Mouse (Mus musculus): ENCODE data around the gene Wipf3. TPM values are rescaled to one million over a fixed set of nuclear protein-coding genes. Genes with fewer than 3 reads are reported as not detected.
A peak's percentile ranks its signal among the peaks of the same experiment; 100 is the strongest.

The Wipf3 gene
- 0.72 and 0.90 TPM in 2 replicates for polyA plus RNA-seq (2016; fragmentation: Nextera tagmentation; extraction: Ambion mirVana)

GRCm38 (mm10) chr6:54429447-54430194, at the start of gene Wipf3:
Gene Wipf3 (plus strand): TSS chr6:54429603.
- H3K9me3 ChIP-seq = no peaks in the 10 kb centered on the region
- peak; percentile 43 for DNase-seq (ENCODE audit: extremely low spot score, low spot score)
- peak within 1 kb of the TSS; percentile 82 for H3K27ac ChIP-seq
- H3K4me3 ChIP-seq = peak within 1 kb of the TSS; percentile 73
- under 1% methylated on average over 70 of the region's 71 CpGs for WGBS
- peaks cover 50% of the 10 kb centered on the region for H3K4me1 ChIP-seq
- peaks cover 62% of the 10 kb centered on the region for H3K27me3 ChIP-seq (ENCODE audit: poor library complexity, severe bottlenecking)
- no peaks in the 10 kb centered on the region for H3K36me3 ChIP-seq (replicated peaks)

DNA sequence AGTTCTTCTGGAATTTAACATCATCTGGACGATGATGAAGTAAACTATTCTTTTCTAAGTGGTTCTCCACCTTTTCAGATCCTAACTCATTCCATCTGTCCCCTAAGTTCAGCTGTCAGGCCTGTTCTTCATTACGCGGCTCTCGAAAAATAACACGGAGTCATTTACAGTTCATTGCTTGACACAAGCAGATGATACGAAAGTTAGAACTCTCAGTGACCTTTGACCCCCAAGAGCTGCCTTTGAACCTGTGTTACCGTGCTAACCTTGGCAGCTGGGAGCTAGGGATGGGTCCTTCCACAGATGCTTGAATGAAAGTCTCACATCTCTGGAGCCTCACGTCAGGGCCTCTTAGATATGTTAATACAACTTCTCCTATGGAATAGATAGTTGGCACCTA, 46.8 kb upstream of the Wipf3 start:
- 68% methylated on average over 8 of the region's 8 CpGs for WGBS
- DNase-seq (ENCODE audit: extremely low spot score, low spot score) = peak; percentile 26

GRCm38 (mm10) chr6:54383893-54384524, 45.4 kb upstream of the Wipf3 start:
- no peak for DNase-seq (ENCODE audit: extremely low spot score, low spot score)
- Histone ChIP-seq H3K27me3 (ENCODE audit: poor library complexity, severe bottlenecking) (0 out of 2 replicates have a peak, but pooled peaks cover 7% of the 10 kb centered on the region), H3K4me1 (peaks cover 27% of the 10 kb centered on the region), H3K4me3 (no peak overlapping the region), H3K36me3 (replicated peaks) (no peaks in the 10 kb centered on the region), H3K27ac (no peak overlapping the region), H3K9me3 (no peaks in the 10 kb centered on the region)
- WGBS = 71% methylated on average over 12 of the region's 12 CpGs

More for the DNA sequence above, 46.8 kb upstream of the Wipf3 start:
- Histone ChIP-seq H3K27ac (no peak overlapping the region), H3K27me3 (ENCODE audit: poor library complexity, severe bottlenecking) (0 out of 2 replicates have a peak, but pooled peaks cover 4% of the 10 kb centered on the region), H3K9me3 (no peaks in the 10 kb centered on the region), H3K4me3 (no peak overlapping the region), H3K4me1 (peaks cover 14% of the 10 kb centered on the region), H3K36me3 (replicated peaks) (no peaks in the 10 kb centered on the region)

DNA sequence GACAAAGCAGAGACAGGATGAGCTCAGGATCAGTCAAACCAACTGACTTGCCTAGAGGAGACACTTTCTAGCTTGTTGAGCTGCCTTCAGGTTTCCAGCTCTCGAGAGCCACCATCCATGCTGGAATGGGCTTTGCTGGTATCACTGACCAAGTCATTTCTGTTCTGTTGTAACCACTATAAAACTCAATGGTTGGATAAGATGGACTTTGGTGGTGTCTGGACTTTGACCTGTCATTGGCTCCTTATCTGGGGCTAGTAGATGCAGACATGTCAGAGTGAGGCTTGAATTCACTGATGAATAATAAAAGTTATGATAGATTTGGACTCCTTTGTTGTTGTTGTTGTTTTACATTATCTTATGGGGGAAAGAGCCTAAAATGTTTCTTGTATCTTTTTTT, 44.6 kb upstream of the Wipf3 start:
- DNase-seq (ENCODE audit: extremely low spot score, low spot score) = no peak
- Histone ChIP-seq H3K27me3 (ENCODE audit: poor library complexity, severe bottlenecking) (0 out of 2 replicates have a peak, but pooled peaks cover 7% of the 10 kb centered on the region), H3K36me3 (replicated peaks) (no peaks in the 10 kb centered on the region), H3K4me3 (no peak overlapping the region), H3K27ac (no peak overlapping the region), H3K4me1 (peaks cover 28% of the 10 kb centered on the region), H3K9me3 (no peaks in the 10 kb centered on the region)
- WGBS = 97% methylated on average over 1 of the region's 1 CpGs

DNA sequence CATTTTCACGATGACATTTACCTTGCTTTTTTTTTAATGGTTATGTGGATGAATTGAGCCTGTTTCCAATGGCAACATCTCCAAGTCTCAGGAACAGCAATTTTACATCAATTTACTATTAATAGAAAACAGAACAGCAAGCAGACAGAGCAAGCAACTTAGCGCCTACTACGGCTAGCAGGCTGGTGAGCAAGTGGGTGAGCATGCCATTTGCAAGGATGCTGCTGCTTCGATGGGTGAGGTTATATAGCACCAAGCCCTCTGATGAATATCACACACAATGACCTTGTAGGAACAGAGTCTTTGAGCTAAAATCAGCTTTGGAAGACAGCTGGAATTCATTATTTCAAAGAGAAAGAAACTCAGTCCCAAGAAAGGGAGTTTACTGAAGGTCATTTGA, 43.0 kb upstream of the Wipf3 start:
- WGBS = 73% methylated on average over 4 of the region's 4 CpGs
- no peak for DNase-seq (ENCODE audit: extremely low spot score, low spot score)
- peaks cover 28% of the 10 kb centered on the region for H3K4me1 ChIP-seq

GRCm38 (mm10) chr6:54387044-54387443, 42.4 kb upstream of the Wipf3 start:
- Histone ChIP-seq H3K9me3 (no peaks in the 10 kb centered on the region), H3K27ac (no peak overlapping the region), H3K27me3 (ENCODE audit: poor library complexity, severe bottlenecking) (peaks cover 19% of the 10 kb centered on the region; the same call in 1 of the 2 replicates), H3K36me3 (replicated peaks) (no peaks in the 10 kb centered on the region), H3K4me1 (peaks cover 28% of the 10 kb centered on the region), H3K4me3 (no peak overlapping the region)
- DNase-seq (ENCODE audit: extremely low spot score, low spot score) = no peak
- 91% methylated on average over 3 of the region's 3 CpGs for WGBS

More for the DNA sequence above, 43.0 kb upstream of the Wipf3 start:
- Histone ChIP-seq H3K27me3 (ENCODE audit: poor library complexity, severe bottlenecking) (peaks cover 19% of the 10 kb centered on the region; the same call in 1 of the 2 replicates), H3K27ac (no peak overlapping the region), H3K9me3 (no peaks in the 10 kb centered on the region), H3K36me3 (replicated peaks) (no peaks in the 10 kb centered on the region), H3K4me3 (no peak overlapping the region)

DNA sequence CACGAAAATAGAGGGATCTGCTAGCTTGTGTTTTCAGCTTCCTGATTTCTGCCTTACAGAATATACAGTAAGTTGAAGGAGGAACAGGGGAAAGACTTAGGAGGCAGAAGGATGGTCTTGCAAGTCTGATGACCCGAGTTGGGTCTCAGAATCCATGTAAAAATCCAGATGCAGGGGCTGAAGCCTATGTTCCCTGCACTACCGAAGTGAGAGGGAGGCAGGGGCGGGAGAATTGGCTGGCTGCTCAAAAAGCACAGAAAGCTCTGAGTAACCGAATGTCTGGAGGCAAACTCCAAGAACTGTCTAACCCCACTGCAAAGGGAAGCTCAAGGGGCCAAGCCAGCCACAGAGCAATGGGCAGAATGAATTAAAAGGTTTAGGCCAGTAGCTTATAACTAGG, 41.7 kb upstream of the Wipf3 start:
- 83% methylated on average over 5 of the region's 5 CpGs for WGBS
- no peaks in the 10 kb centered on the region for H3K36me3 ChIP-seq (replicated peaks)
- no peak for DNase-seq (ENCODE audit: extremely low spot score, low spot score)
- H3K4me1 ChIP-seq = peaks cover 28% of the 10 kb centered on the region
- H3K27ac ChIP-seq = no peak overlapping the region
- H3K9me3 ChIP-seq = no peaks in the 10 kb centered on the region
- H3K27me3 ChIP-seq (ENCODE audit: poor library complexity, severe bottlenecking) = peaks cover 19% of the 10 kb centered on the region; the same call in 1 of the 2 replicates
- H3K4me3 ChIP-seq = no peak overlapping the region

- Histone ChIP-seq H3K4me3 (no peak overlapping the region), H3K9me3 (no peaks in the 10 kb centered on the region), H3K4me1 (peaks cover 26% of the 10 kb centered on the region), H3K36me3 (replicated peaks) (no peaks in the 10 kb centered on the region), H3K27ac (peak overlapping the region; percentile 9; the same call in 1 of the 2 replicates), H3K27me3 (ENCODE audit: poor library complexity, severe bottlenecking) (peaks cover 26% of the 10 kb centered on the region; the same call in 1 of the 2 replicates)
- no peak for DNase-seq (ENCODE audit: extremely low spot score, low spot score)
- WGBS = 74% methylated on average over 7 of the region's 7 CpGs
Observed at GRCm38 (mm10) chr6:54388690-54389275, 40.6 kb upstream of the Wipf3 start.

- H3K4me1 ChIP-seq = peaks cover 20% of the 10 kb centered on the region
- no peak overlapping the region for H3K27ac ChIP-seq
- H3K4me3 ChIP-seq = no peak overlapping the region
- no peak for DNase-seq (ENCODE audit: extremely low spot score, low spot score)
- 5% methylated on average over 3 of the region's 3 CpGs for WGBS
- no peaks in the 10 kb centered on the region for H3K9me3 ChIP-seq
- H3K27me3 ChIP-seq (ENCODE audit: poor library complexity, severe bottlenecking) = peaks cover 26% of the 10 kb centered on the region; the same call in 1 of the 2 replicates
- no peaks in the 10 kb centered on the region for H3K36me3 ChIP-seq (replicated peaks)
Observed at GRCm38 (mm10) chr6:54391765-54392164, 37.6 kb upstream of the Wipf3 start.

DNA sequence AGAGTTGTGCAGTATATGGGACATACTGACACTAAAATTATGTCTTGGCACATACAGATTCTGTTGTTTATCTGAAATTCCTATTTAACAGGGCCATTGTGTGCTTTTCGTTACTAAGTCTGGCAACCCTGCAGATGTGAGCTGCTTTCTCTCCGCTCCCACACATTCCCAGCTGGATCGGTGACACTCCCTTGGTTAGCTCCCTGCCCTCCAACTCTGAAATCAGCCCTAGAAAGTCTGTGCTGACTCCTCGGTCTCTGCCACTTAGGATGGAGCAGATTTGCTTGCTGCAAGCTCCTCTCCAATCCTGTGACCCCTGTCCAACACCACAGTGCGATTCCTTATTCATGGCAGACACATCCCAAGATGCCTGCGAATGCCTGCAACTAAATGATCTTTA, 35.5 kb upstream of the Wipf3 start:
- no peak overlapping the region for H3K4me3 ChIP-seq
- no peak for DNase-seq (ENCODE audit: extremely low spot score, low spot score)
- WGBS = 85% methylated on average over 6 of the region's 6 CpGs
- peaks cover 19% of the 10 kb centered on the region; the same call in 1 of the 2 replicates for H3K27me3 ChIP-seq (ENCODE audit: poor library complexity, severe bottlenecking)
- no peaks in the 10 kb centered on the region for H3K9me3 ChIP-seq
- peaks cover 3% of the 10 kb centered on the region for H3K4me1 ChIP-seq
- no peaks in the 10 kb centered on the region for H3K36me3 ChIP-seq (replicated peaks)
- H3K27ac ChIP-seq = no peak overlapping the region

DNA sequence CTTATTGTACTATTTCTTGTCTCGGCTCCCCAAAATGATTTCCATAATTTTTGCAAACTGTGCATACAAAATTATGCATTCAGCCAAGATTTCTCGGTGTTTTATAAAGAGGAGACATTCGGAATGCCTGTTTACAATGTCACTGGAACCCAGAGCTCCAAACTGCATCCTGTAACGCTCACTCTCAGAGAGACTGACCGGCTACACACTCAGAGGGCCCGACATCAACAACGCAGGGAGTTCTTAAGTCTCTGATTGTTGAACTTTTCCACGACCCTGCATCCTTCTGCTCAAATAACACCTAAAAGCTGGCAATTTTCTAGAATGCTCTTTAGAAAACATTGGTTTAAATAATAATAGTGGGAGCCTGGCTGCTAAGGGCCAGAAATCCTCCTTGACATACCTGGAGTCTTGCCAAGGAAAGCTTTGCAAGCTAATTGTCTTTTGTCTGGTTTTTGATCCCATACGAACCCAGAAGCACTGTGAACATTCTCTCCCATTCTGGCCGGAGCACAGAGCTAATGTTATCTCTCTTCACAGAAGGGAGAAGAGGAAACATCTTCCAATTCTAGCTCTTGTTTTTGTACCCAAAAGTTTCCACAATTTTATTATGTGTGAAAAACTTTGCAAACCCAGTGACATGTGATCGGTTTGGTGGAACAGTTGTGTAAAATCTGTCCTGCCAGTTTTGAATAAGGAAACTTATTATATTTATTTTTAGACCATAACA, 30.0 kb upstream of the Wipf3 start:
- H3K4me1 ChIP-seq = no peaks in the 10 kb centered on the region
- WGBS = 73% methylated on average over 11 of the region's 11 CpGs
- H3K9me3 ChIP-seq = no peaks in the 10 kb centered on the region
- no peaks in the 10 kb centered on the region for H3K27me3 ChIP-seq (ENCODE audit: poor library complexity, severe bottlenecking)
- H3K4me3 ChIP-seq = no peak overlapping the region
- DNase-seq (ENCODE audit: extremely low spot score, low spot score) = no peak
- no peak overlapping the region for H3K27ac ChIP-seq
- H3K36me3 ChIP-seq (replicated peaks) = no peaks in the 10 kb centered on the region

- H3K27ac ChIP-seq = no peak overlapping the region
- 92% methylated on average over 2 of the region's 2 CpGs for WGBS
- no peaks in the 10 kb centered on the region for H3K36me3 ChIP-seq (replicated peaks)
- H3K9me3 ChIP-seq = no peaks in the 10 kb centered on the region
- no peak for DNase-seq (ENCODE audit: extremely low spot score, low spot score)
- no peaks in the 10 kb centered on the region for H3K4me1 ChIP-seq
- no peak overlapping the region for H3K4me3 ChIP-seq
- H3K27me3 ChIP-seq (ENCODE audit: poor library complexity, severe bottlenecking) = no peaks in the 10 kb centered on the region
Observed at GRCm38 (mm10) chr6:54401503-54401902, 27.9 kb upstream of the Wipf3 start.
